Mouse (Mus musculus) cerebellum, adult 11-12 months (tissue): ENCODE data around the gene Lipm.

Experiments used
- DNase-seq: peaks from one replicate; pipeline ENCODE4 v3.0.0; 2022

Lipm gene

GRCm38 (mm10) chr19:34100633-34101032 lies at the start of gene Lipm:
Lipm (plus strand) TSS chr19:34100933.
- no peak for DNase-seq

GRCm38 (mm10) chr19:34051502-34051901 lies 49.2 kb upstream of the Lipm start:
- no peak for DNase-seq

DNA sequence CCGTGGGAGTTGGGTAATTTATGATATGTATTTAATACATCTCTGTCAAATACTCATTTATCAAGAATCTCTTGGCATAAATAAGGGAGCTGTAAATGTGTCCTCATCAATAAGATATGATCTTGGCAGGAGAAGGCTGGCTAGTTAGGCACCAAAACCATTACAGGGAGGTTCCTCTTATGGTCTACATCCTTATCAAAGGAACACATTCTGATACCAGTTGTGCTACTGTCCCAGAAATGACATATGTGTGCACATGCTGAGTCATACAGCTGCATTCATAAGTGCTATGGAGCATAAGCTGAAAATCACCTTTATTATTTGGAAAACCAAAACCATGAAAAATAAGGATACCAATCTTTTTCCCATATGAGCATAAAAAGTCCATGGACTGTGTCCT lies 37.2 kb upstream of the Lipm start:
- no peak for DNase-seq

DNA sequence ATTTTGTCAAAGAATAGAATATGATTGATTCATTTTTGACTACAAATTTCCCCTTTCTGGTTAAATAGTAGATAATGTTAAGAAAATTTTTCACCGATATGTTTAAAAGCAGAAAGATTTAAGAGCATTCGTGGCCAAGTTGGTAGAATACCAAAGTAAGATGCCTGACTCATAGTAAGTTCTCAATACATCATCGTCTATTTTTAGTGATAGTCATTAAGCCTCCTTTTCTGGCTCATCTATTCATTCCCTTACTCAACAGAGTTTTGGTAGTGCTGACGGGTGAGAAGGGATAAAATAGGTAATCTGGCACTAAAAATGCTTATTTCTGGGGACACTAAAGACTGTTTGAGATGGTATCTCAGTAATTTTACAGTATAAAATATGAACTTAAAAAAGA lies 36.7 kb upstream of the Lipm start:
- no peak for DNase-seq

- no peak for DNase-seq
Observed at GRCm38 (mm10) chr19:34066779-34067472, 33.8 kb upstream of the Lipm start, which contains the start of gene Lipn. Lipn (plus strand) TSS chr19:34067358.

DNA sequence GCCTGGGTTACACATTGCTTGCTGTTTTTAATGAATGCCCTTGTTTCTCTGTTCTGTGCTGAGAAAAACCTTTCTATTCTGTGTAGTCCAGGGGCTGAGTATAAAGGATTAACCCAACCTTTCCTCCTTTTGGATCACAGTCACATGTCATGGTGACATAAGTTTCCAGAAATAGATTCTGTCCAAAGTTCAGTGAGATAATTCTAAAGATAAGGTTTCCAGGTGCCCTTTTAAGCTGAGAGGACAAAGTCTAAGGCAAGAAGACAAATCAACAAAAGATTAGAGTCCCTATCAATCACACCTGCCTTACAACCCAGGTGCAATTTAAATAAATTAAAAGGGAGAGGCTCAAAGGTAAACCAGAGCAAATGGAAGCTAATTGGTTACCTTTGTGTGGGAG lies 26.5 kb upstream of the Lipm start:
- no peak for DNase-seq

DNA sequence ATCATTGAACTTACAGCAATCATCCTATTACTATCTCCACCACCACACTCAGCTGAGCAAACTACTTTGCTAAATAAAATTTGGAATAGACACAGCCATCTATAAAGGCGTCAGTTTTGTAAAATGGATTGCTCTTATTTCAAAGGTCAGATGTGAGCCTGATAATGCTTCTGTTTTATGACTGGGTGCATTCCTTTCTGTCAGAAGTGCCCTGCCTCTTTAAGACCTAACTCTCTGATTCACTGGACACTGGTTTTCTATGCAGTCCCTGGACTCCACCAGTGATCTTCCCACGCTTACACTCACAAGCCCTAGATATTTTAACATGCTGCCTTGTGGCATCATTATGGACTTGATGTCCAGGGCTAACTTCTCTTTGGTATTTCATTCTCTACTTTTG lies 22.6 kb upstream of the Lipm start:
- DNase-seq, result no peak

DNA sequence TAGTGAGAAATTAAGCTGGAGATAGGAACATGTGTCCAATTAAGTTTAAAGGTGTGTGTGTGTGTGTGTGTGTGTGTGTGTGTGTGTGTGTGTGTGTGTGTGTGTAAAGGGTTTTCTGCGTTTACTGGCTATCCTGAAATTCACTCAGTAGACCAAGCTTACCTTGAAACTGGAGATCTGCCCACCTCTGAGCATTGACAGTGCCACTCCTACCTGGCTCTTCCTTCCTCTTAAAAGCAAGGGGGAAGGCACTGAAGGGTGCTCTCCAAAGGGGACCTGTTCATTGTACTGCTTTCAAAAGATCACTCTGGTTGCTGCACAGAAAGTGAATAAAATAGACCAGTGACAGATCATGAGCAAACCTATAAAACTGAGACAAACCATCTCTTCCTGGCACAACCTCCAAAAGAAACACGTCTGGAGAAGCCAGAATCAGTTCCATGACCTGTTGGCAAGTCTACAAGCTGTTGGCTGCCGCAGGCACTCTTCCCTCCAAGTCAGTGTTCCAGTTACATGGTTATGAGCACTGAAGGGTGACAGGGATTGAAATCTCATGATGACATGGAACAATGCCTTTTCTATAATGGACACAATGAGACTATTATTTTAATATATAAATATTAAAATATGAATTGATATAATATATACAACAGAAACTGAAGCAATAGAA lies 11.6 kb upstream of the Lipm start:
- DNase-seq, result no peak

- no peak for DNase-seq
Observed at GRCm38 (mm10) chr19:34095381-34095780, 5.4 kb upstream of the Lipm start.

- DNase-seq, result no peak
Observed at GRCm38 (mm10) chr19:34096228-34096627, 4.5 kb upstream of the Lipm start.

GRCm38 (mm10) chr19:34101888-34102287 lies 1.2 kb downstream of the Lipm start:
- no peak for DNase-seq

- DNase-seq, result no peak
Observed at GRCm38 (mm10) chr19:34104841-34105240, 4.1 kb downstream of the Lipm start.

- DNase-seq, result no peak
Observed at GRCm38 (mm10) chr19:34119102-34119501, 18.4 kb downstream of the Lipm start.

- DNase-seq, result no peak
Observed at GRCm38 (mm10) chr19:34119653-34120052, 18.9 kb downstream of the Lipm start.

DNA sequence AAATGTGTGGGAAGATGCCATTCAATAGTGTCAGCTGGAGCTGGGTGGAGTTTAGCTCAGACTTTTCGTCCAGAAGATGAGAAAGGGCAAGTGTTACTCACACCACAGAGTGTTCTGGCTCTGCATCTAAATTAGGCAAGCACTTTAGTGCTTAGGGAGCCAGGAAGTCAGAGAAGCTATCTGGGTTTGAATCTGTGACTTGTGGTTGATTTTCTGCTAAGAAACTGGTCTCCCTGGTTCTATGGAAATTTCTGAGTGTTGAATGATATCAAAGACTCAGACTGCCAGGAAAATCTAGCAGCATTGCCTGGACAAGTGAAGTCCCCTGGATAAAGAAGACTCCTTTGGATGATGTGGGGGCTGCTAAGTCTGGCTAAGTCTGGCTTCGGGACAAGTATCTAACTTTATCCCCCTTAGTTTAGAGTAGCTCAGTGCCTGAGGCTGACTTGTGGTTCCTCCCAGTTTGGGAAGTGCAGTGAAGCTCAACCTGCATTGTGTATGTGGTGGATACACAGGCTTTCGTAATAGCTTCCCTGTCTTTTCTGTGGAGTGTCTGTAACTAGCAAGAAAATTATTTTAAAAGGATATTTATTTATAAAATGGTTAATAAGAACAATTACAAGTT lies 19.5 kb downstream of the Lipm start:
- DNase-seq, result no peak

DNA sequence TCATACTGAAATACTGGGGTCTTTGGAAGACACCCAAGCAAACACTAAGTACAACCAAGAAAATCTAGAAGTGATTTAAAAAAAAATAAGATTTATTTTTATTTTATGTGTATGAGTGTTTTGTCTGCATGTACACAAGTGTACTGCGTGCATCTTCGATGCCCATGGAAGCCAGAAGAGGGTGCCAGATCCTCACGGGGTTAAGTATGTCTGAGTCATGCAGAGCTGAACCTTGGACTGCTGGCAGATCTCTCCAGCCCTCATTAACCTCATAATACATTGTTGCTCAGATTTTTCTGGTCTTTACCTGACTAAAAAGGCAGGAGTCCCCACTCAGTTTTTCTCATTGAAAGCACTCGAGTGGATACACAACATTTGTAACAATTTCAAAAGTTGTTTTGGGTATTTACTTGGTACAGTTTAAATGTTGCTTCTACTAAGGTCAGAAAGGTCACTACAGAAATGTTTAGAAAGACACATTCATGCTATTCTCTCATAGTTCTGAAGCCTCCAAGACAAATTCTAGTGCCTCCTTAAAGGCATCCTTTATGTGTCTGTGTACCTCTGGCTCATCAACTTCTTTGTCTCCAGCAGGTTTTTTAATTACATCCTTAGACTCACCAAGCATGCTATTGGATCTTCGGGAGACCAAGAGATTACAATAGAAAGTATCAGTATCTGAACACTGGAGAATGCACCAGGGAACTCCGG lies 38.1 kb downstream of the Lipm start:
- DNase-seq, result no peak

DNA sequence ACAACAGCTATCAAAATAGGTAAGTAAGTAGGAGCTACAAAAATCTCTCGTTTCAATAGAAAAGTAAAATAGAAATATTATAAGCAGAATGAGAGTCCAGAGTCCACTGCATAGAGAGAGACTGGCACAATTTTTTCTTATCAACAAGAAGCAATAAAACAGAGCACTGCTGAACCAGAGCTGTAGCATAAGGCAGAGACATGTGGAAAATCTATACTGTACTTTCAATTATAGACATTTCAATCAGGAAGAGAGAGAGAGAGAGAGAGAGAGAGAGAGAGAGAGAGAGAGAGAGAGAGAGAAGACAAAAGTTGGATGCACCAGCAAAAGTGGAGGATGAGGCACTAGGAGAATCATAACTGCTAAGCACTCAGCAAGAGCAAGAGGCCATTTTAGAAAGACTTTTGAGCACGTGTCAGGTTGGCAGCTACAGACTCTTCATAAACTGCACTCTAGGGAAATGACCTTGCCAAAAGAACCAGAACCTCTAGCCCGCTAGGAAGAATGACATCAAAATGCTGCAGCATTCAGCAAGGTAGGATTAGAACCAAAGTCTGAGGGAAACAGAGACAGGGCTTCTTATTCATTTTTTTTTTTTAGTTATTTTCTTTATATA lies 38.8 kb downstream of the Lipm start:
- DNase-seq, result no peak

DNA sequence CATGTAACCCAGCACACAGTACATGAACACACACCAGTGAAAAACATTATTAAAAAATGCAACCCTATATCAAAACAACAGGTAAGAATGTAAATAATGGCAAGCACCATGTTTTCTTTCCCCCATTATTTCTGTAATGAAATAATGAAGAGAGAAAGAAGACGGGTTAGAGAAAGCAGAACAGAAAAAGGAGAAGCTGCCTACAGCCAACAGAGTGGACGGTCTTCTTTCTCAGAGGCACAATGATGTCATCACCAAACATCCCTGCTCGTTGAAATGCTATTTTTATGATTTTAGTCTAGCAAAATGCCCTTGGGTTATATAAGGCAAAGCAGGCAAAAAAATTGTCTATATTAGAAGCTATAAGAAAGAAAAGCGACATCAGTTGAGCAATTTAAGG lies 47.7 kb downstream of the Lipm start:
- DNase-seq, result no peak

DNA sequence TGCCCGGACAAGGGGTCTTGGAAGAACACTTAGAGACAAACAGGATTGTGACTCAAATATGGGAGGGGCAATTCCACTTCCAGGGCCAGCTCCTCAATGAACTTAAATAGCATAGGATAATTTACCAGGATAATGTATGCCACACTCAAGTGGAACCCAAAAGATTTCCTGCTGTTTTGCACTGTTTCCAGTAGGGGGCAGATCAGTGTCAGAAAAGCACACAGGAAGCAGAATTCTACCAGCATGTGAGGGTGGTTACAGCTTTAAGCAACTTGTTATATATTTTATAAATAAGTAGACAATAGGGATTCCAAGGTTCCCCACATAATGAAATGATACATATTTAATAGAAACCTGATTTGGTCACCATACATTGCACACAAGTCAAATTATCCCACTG lies 51.2 kb downstream of the Lipm start:
- no peak for DNase-seq

DNA sequence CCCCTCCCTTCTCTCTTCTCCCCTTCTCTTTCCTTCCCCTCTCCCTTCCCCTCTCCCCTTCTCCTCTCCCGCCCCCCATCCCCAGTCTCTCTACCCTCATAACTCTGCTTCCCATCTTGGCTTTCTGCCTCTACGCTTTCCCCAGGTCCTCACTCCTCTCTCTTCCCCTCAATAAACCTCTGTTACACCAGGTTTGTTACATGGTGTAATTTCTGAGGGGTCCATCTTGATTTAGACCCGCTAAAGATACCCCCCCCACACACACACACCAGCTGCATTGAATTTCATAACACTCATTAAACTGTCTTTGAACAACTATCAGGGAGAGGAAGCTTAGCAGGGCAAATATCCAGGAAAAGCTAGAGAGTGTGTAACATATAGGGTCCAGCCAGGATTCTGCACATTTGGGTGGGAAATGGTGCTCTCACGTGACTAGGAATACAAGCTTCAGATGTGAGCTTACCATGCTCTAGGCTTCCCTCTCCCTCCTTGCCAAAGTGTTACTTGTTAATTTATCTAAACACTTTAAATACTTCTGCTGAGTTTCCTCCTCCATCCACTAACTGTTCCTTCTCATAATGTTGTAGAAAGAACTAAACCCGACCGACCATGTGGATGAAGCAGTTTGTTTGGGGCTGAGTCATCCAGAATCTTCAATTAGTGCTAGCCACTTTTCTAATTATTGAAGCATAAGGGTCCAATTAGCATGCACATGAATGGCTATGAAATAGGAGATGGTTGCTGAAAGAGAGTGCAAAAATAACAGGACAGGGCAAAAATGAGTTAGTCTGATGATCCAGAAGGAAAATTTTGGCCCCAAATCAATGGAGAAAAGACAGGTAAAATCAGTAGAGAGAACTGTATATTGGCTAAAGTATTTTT lies 52.8 kb downstream of the Lipm start:
- DNase-seq, result no peak

GRCm38 (mm10) chr19:34162693-34163092 lies 62.0 kb downstream of the Lipm start:
- DNase-seq, result no peak

GRCm38 (mm10) chr19:34165891-34166290 lies 65.2 kb downstream of the Lipm start, which contains the start of gene Ankrd22:
Ankrd22 (minus strand) TSS chr19:34166053.
- no peak for DNase-seq
